Mouse (Mus musculus) forebrain, postnatal 0 days (tissue): ENCODE measurements at regions not wholly inside any gene's neighbourhood (a gene's known extent, or its start where the extent isn't known, plus 50 kb on each side); places are given as distances from the start of the nearest gene placed in this dataset.
A peak's percentile ranks its signal among the peaks of the same experiment; 100 is the strongest.
"Not testable (repeated sequence)": the region's sequence is repeated elsewhere in the genome, so short reads cannot be mapped to it uniquely, and the experiment has no call there.

ENCODE experiments used
- ATAC-seq: fragments of 200-750 bp; cut with Nextera tagmentation; 2 replicates; pipeline ENCODE4 v1.8.0; 2017; ENCODE audit warnings: mild to moderate bottlenecking, moderate library complexity
- DNase-seq: peaks from one replicate; pipeline ENCODE4 v3.0.0-alpha.2; 2015
- H3K27ac ChIP-seq: fragments of 300-500 bp; sonication (generic); 2 replicates; pipeline ENCODE4 v1.5.1; 2014; ENCODE audit warnings: low read depth, mild to moderate bottlenecking, antibody characterized with exemption, low read length, moderate library complexity, mixed read lengths
- H3K27me3 ChIP-seq: fragments of 300-500 bp; sonication (generic); 2 replicates; pipeline ENCODE4 v1.6.1; 2014; ENCODE audit warnings: mild to moderate bottlenecking, low read length, mixed read lengths; ENCODE audit not compliant: insufficient read depth
- H3K36me3 ChIP-seq: fragments of 300-500 bp; sonication (generic); 2 replicates; pipeline ENCODE4 v1.6.1; 2014; ENCODE audit warnings: mild to moderate bottlenecking, moderate library complexity; ENCODE audit not compliant: insufficient read depth
- H3K4me1 ChIP-seq: fragments of 300-500 bp; sonication (generic); 2 replicates; pipeline ENCODE4 v1.6.1; 2014; ENCODE audit warnings: antibody characterized with exemption; ENCODE audit not compliant: insufficient read depth
- H3K4me2 ChIP-seq: fragments of 300-500 bp; sonication (generic); 2 replicates; pipeline ENCODE4 v1.6.1; 2014; ENCODE audit warnings: low read depth, mild to moderate bottlenecking, moderate library complexity
- H3K4me3 ChIP-seq: fragments of 300-500 bp; sonication (generic); 2 replicates; pipeline ENCODE4 v1.5.1; 2014; ENCODE audit warnings: low read depth, low read length, mixed read lengths
- H3K9ac ChIP-seq: fragments of 300-500 bp; sonication (generic); 2 replicates; pipeline ENCODE4 v1.6.1; 2014; ENCODE audit warnings: mild to moderate bottlenecking
- H3K9me3 ChIP-seq: fragments of 300-500 bp; sonication (generic); 2 replicates; pipeline ENCODE4 v1.6.1; 2016; ENCODE audit warnings: low read length
- CTCF ChIP-seq: sonication (generic); IDR thresholded peaks from 2 replicates; pipeline ENCODE4 v1.5.1; 2016; ENCODE audit warnings: antibody characterized with exemption, control low read depth, low read depth
- WGBS: fragments of 180-500 bp; shearing (Covaris S2); extraction: QIAGEN DNeasy Blood & Tissue Kit; methylation state at CpG from one replicate; pipeline ENCODE4 v1.1.7; 2014; 5-methylcytosine and 5-hydroxymethylcytosine counted together

GRCm38 (mm10) chr10:120284785-120285184, 57.9 kb downstream of the Llph start:
- Histone ChIP-seq H3K36me3 (no peaks in the 10 kb centered on the region), H3K4me3 (no peak overlapping the region), H3K4me2 (no peak overlapping the region), H3K9me3 (no peaks in the 10 kb centered on the region), H3K27me3 (no peaks in the 10 kb centered on the region), H3K4me1 (no peaks in the 10 kb centered on the region), H3K9ac (no peak overlapping the region), H3K27ac (no peak overlapping the region)
- 76% methylated on average over 6 of the region's 6 CpGs for WGBS
- DNase-seq (no peak), ATAC-seq (no peak)
- TF ChIP-seq CTCF = no peak

- Histone ChIP-seq H3K4me3 (no peak overlapping the region), H3K9me3 (no peaks in the 10 kb centered on the region), H3K36me3 (no peaks in the 10 kb centered on the region), H3K4me1 (no peaks in the 10 kb centered on the region), H3K27ac (no peak overlapping the region), H3K4me2 (no peak overlapping the region), H3K27me3 (no peaks in the 10 kb centered on the region), H3K9ac (no peak overlapping the region)
- DNase-seq = no peak
- 95% methylated on average over 3 of the region's 3 CpGs for WGBS
- ATAC-seq = no peak
- TF ChIP-seq CTCF = no peak
Measured at GRCm38 (mm10) chr10:120291912-120292311, 65.0 kb downstream of the Llph start.

DNA sequence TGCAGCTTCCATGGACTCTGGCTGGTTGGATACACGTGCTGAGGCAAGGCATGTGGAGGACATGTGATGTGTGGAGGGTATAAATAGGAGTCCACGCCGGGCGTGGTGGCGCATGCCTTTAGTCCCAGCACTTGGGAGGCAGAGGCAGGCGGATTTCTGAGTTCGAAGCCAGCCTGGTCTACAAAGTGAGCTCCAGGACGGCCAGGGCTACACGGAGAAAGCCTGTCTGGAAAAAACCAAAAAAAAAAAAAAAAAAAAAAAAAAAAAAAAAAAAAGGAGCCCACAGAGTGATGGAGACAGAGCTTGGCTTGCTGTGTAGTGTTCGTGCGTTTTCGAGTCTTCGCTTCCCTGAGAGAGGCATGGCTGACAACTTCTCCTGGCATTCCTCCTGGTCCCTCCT, 66.5 kb downstream of the Llph start:
- H3K9me3 ChIP-seq, ATAC-seq, H3K4me3 ChIP-seq, H3K27me3 ChIP-seq, H3K9ac ChIP-seq, DNase-seq, H3K4me2 ChIP-seq, H3K36me3 ChIP-seq, H3K27ac ChIP-seq, H3K4me1 ChIP-seq: not testable (repeated sequence)
- WGBS = 90% methylated on average over 13 of the region's 13 CpGs

DNA sequence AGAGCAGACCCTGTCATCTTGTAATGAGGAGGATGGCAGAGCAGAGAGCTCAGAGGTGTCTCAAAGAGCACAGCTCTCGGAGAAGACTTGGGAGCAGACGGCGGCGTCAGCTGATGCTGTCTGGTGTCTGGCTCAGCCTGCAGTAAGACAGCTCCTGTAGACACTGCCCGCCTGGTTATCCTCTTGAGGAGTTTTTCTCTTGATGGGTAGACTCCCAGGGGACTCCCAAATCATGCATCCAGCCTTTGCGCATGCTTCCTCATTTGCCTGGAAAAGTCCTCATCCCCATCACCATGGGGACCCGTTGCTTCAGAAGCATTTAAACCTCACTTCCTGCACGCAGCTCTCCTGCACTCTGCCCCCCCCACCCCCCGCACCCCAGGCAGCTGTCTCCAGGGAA, 67.6 kb downstream of the Llph start:
- no peak for ATAC-seq
- no peak for TF ChIP-seq CTCF
- DNase-seq = no peak
- Histone ChIP-seq H3K4me2 (no peak overlapping the region), H3K27ac (no peak overlapping the region), H3K4me3 (no peak overlapping the region), H3K4me1 (no peaks in the 10 kb centered on the region), H3K9ac (no peak overlapping the region), H3K9me3 (no peaks in the 10 kb centered on the region), H3K36me3 (no peaks in the 10 kb centered on the region), H3K27me3 (no peaks in the 10 kb centered on the region)
- 64% methylated on average over 9 of the region's 9 CpGs for WGBS

- Histone ChIP-seq H3K4me1 (no peaks in the 10 kb centered on the region), H3K4me3 (no peak overlapping the region), H3K27ac (no peak overlapping the region), H3K9me3 (no peaks in the 10 kb centered on the region), H3K36me3 (no peaks in the 10 kb centered on the region), H3K9ac (no peak overlapping the region), H3K27me3 (no peaks in the 10 kb centered on the region), H3K4me2 (no peak overlapping the region)
- ATAC-seq (peak; percentile 88), DNase-seq (peak; percentile 33)
- TF ChIP-seq CTCF = no peak
Measured at GRCm38 (mm10) chr10:120297311-120297710, 70.4 kb downstream of the Llph start.

GRCm38 (mm10) chr10:120298293-120298927, 71.5 kb downstream of the Llph start:
- TF ChIP-seq CTCF = no peak
- H3K27me3 ChIP-seq = no peaks in the 10 kb centered on the region
- no peak for ATAC-seq
- H3K4me3 ChIP-seq = no peak overlapping the region
- no peak overlapping the region for H3K9ac ChIP-seq
- no peak overlapping the region for H3K27ac ChIP-seq
- no peaks in the 10 kb centered on the region for H3K36me3 ChIP-seq
- no peaks in the 10 kb centered on the region for H3K9me3 ChIP-seq
- no peak overlapping the region for H3K4me2 ChIP-seq
- H3K4me1 ChIP-seq = no peaks in the 10 kb centered on the region
- DNase-seq = no peak
- WGBS = 81% methylated on average over 14 of the region's 14 CpGs

GRCm38 (mm10) chr10:120306010-120306409, 79.1 kb downstream of the Llph start:
- no peak for ATAC-seq

DNA sequence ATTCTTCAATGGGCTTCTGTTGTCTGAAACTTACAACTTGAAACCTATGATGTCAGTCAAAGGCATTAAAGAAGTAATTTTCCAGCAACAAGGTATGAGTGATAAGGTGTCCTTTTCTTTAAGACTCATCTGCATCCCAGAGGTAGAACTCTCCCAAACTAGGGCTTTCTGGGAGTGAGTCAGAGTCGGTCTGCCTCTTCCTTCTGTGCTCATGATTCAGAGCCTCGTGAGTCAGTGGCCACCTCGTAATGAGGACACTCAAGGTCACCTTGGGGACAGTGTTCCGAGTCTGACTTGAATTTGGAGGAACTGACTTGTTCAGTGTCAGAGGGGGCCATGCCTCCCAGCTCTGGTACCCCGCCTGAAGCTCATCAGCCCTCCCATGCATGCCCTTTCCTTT, 81.8 kb downstream of the Llph start:
- WGBS = 72% methylated on average over 5 of the region's 5 CpGs
- no peak overlapping the region for H3K9ac ChIP-seq
- no peaks in the 10 kb centered on the region for H3K9me3 ChIP-seq
- H3K4me3 ChIP-seq = no peak overlapping the region
- ATAC-seq = no peak
- no peaks in the 10 kb centered on the region for H3K36me3 ChIP-seq
- no peak overlapping the region for H3K27ac ChIP-seq
- H3K4me1 ChIP-seq = no peaks in the 10 kb centered on the region
- H3K27me3 ChIP-seq = no peaks in the 10 kb centered on the region; the same call in 1 of the 2 replicates
- TF ChIP-seq CTCF = no peak
- no peak for DNase-seq
- H3K4me2 ChIP-seq = no peak overlapping the region

More at GRCm38 (mm10) chr10:120306010-120306409, 79.1 kb downstream of the Llph start:
- no peaks in the 10 kb centered on the region for H3K36me3 ChIP-seq
- WGBS = 26% methylated on average over 5 of the region's 5 CpGs
- peak; percentile 67 for TF ChIP-seq CTCF
- H3K27me3 ChIP-seq = no peaks in the 10 kb centered on the region; the same call in 1 of the 2 replicates
- no peak overlapping the region for H3K4me2 ChIP-seq
- no peak overlapping the region for H3K27ac ChIP-seq
- H3K9me3 ChIP-seq = no peaks in the 10 kb centered on the region
- no peak overlapping the region for H3K4me3 ChIP-seq
- H3K9ac ChIP-seq = no peak overlapping the region
- peak; percentile 67 for DNase-seq
- no peaks in the 10 kb centered on the region for H3K4me1 ChIP-seq
